Mouse (Mus musculus): ENCODE results near the gene Ube2g1.

Gene Ube2g1

DNA sequence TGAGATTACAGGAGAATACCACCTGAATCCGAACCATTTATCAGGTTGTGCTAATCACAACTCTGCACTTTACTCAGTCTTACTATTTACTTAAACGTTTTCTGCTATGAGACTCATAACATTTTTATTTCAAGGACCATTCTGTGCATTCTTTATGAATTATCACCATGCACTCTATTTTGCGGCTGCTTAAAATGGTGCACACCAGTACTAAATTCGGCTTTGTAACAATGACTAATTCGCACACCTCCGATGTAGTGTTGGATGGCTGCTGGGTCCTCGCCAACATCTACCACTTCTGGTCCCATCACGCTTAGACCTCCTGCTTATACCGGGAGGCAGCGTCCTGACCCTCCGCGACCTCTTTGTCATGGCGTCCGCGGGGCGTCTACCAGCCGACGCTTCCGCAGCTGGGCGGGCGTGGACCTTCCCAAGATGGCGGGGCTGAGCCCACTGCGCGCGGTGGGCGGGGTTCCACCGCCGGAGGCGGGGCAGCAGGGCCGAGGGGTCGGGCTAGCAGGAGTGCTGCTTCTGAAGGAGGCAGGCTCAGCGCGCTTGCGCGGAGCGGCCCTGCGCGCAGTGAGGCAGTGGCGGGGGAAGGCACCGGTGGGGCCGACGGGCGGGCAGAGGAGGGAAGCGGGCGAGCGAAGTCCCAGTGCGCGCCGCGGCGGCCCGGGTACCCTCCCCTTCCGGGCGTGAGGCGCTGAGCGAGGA, at the start of gene Ube2g1:
Ube2g1 (plus strand) TSS at position 590 of the 714 bp plus-strand sequence.
- peak; percentile 98 for DNase-seq (ENCODE audit: low spot score)

- DNase-seq (ENCODE audit: low spot score): no peak
These were observed 48.9 kb upstream of the Ube2g1 start for GRCm38 (mm10) chr11:72558155-72558554.

- DNase-seq (ENCODE audit: low spot score): no peak
These were observed 46.4 kb upstream of the Ube2g1 start for GRCm38 (mm10) chr11:72560661-72561060.

GRCm38 (mm10) chr11:72564232-72564807, 42.8 kb upstream of the Ube2g1 start:
- DNase-seq (ENCODE audit: low spot score): no peak

DNA sequence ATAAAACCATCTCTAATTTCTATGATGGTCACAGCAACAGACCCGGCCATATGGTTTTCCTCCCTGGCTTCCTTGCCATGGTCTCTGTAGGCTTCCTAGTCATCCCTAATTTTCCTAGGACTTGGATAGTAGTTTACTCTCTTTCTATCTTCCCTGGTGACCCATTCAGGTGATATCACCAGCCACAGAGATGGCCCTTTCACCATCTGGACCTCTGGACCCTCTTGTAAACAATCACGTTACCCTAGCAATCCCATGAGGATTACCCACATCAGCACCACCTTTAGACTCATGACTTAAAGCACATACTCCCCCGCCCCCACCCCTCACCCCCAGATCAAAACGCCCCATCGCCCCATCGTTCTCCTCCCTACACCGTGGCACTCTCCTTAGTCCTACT, 40.8 kb upstream of the Ube2g1 start:
- DNase-seq (ENCODE audit: low spot score): no peak

GRCm38 (mm10) chr11:72566816-72567338, 40.2 kb upstream of the Ube2g1 start:
- no peak for DNase-seq (ENCODE audit: low spot score)

- DNase-seq (ENCODE audit: low spot score): no peak
These were observed 38.0 kb upstream of the Ube2g1 start for GRCm38 (mm10) chr11:72569051-72569450.

- no peak for DNase-seq (ENCODE audit: low spot score)
These were observed 37.3 kb upstream of the Ube2g1 start for GRCm38 (mm10) chr11:72569671-72570318.

GRCm38 (mm10) chr11:72570319-72570979, 36.6 kb upstream of the Ube2g1 start:
- DNase-seq (ENCODE audit: low spot score): peak; percentile 52

GRCm38 (mm10) chr11:72573819-72574218, 33.3 kb upstream of the Ube2g1 start:
- DNase-seq (ENCODE audit: low spot score): no peak

GRCm38 (mm10) chr11:72576111-72576465, 31.0 kb upstream of the Ube2g1 start:
- DNase-seq (ENCODE audit: low spot score): no peak

GRCm38 (mm10) chr11:72576466-72577351, 30.4 kb upstream of the Ube2g1 start:
- no peak for DNase-seq (ENCODE audit: low spot score)

GRCm38 (mm10) chr11:72578471-72578870, 28.6 kb upstream of the Ube2g1 start:
- no peak for DNase-seq (ENCODE audit: low spot score)

DNA sequence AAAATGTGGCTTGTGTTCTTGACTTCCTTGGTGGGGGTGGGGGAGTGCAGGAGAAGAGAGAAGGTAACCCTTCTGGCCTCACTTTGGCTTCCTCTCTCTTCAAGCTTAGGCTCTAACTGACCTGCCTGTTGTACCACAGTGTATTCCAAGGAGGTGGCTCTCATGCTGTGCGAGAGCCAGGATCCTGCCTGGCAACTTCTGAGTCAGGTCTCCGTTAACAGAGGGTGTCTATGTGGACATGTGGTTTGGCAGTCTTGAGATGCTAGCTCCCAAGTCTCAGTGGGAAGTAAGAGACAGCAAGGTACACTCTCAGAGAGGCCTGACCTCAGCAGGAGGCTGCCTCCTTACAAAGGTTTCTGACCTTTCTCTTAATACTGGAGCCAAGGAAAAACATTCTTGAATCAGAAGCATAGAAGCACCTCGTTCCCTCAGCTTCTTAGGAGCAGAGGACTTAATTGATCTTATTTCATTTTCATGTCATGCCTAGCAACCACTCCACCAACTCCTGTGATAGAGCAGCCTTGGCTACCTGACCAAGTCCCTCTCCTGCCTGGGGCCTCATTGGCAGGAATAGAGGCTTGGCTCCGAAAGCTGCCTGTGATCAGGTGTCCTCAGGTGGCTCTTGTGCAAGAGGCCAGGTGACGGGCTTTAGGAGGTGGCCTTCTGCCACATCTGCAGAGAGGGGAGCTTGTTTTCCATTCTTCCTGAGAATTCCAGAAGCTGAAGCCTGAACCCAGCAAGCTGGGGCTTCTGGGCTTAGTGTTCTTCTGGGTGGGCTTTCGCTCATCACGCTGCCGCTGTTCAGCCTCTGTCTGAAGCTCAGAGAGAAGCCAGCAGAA, 25.3 kb upstream of the Ube2g1 start:
- no peak for DNase-seq (ENCODE audit: low spot score)

DNA sequence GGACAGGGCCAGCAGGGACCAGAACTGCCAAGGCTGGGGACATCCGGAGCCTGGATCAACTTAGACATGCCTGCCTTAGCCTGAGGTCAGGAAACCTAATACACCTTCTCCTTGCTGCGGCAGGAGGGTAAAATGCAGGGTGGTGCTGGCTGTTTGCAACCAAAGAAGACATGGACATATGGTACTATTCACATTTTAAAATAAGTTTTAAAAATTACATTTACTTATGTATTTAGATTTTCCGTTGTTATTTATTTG, 24.7 kb upstream of the Ube2g1 start:
- DNase-seq (ENCODE audit: low spot score): no peak

DNA sequence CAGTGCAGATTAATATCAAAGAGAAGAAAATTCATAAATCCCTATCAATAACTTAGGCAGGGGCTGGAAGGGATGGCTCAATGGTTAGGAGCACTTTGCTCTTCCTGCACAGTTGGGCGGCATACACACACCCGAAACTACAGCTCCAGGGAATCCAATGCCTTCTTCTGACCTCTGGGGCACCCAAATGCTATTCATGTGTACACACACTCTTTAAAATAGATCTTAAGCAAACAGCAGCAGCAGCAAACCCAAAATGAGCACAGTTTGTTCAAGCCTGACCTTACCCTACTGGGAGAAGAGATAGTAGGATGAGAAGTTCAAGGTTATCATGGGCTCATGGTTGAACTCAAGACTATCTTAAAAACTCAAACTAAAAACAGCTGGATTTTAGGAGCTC, 24.0 kb upstream of the Ube2g1 start:
- no peak for DNase-seq (ENCODE audit: low spot score)

DNA sequence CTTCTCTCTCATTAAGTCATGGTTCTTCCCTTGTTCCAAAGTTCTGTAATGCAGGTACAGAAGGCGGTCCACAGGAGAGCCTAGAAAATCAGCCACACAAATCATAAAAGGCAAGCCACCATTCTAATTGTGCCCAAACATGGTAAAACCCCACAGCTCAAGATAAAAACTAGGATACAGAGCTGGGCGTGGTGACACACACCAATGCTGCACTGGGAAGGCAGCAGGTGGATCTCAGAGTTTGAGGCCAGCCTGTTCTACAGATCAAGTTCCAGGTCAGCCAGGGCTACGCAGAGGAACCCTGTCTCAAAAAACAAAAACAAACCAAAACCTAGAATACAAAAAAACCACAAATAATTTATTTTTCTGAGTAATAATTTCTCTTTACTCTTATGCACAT, 20.5 kb upstream of the Ube2g1 start:
- no peak for DNase-seq (ENCODE audit: low spot score)

DNA sequence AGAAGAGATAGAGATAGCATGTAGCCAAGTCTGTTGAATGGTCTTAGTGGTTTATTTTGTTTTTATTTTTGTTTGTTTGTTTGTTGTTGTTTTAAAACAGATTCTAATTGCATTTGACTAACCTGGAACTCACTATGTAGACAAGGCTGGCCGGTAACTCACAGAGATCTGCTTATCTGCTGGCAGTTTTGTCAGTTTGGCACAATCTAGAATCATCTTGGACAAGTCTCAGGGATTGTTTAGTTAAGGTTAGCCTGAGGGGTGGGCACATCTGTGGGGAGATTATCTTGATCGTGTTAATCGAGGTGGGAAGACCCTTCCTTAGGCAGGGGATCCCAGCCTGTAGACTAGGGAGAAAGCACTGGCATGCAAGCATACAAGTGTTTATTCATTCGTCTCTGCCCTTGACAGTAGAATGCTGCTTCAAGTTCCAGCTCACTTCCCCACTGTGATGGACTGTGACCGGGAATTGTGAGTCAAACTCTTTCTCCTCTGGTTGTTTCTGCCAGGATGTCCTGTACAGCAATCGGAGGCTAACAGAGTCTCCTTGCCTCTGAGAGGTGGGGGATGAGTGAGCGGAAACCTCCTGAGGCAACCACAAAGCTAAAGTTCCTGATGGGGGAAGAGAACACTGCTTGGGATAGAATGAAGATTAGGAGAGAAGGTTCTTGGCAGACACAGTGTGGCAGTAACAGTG, 19.4 kb upstream of the Ube2g1 start:
- DNase-seq (ENCODE audit: low spot score): no peak

- DNase-seq (ENCODE audit: low spot score): no peak
These were observed 11.9 kb upstream of the Ube2g1 start for GRCm38 (mm10) chr11:72595010-72595737.

DNA sequence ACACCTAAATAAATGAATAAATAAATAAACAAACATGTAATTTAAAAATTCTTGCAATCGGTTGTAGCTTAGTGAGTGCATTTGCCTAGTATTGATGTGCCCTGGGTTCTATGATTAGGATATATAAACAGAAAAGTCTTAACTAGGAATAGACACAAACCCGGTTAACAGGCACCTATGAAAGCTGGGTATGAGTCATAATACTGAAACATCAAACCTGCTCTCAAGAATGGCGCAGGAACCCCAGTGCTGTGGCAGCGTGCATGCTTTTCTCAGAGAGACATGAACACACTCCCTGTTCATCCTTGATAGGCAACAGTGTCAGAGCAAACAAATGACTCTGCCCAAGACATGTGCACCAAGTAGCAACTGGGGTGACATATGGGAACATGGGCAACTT, 9.3 kb upstream of the Ube2g1 start:
- DNase-seq (ENCODE audit: low spot score): no peak
